Mouse (Mus musculus): ENCODE results near the gene Esrra. TPM values are rescaled to one million over a fixed set of nuclear protein-coding genes. Genes with fewer than 3 reads are reported as not detected.

The Esrra gene
- polyA plus RNA-seq (2015; fragmentation: Nextera tagmentation; extraction: Ambion mirVana): 16.1 and 18.8 TPM in 2 replicates

DNA sequence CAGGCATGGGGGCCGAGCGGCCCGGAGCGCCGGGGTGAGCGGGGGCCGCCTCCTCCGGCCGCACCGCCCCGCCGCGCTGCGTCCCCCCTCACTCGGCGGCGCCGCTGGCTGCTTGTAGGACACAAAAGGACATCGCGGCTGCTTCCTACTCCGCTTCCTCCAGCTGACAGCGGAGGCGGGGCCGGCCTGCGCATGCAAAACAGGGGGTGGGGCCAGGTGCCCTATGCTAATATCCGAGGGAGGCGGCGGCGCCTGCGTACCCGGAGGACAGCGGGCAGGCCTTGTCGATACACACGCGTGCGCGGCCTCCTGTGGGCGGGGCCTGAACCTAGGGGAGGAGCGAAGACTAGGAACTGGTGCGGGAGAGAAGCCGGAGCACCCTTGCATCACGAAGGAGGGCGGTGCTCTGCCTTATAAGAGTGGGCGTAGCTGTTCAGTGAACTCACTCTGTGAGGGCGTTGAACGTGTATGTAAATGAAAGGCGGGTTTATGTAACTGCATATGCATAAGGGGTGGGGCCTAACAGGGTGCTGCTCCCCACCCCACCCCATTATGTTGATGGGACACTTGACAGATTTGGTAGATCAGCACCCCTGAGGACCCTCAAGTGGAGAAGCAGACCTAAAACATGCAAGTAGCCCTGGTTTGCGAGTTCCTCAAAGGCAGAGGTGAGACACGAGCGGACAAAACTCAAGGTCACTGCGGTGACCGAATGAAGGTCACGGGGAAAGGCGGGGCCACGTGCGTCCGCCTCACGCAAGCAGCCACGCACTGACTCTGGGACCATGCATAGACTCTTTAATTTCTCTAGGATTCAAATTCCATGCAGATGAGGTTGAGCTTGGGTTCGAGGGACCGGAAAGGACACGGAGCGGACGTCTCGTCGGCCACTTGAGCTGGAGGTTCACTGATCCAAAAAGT, at the start of gene Esrra:
TSS of gene Esrra (minus strand) at position 167 of the 921 bp plus-strand sequence.
- Histone ChIP-seq H3K9me3 (ENCODE audit: control insufficient read depth, low read length) (no peaks in the 10 kb centered on the region), H3K4me1 (replicated peaks; ENCODE audit: control insufficient read depth, insufficient read depth, low read length) (peaks cover 24% of the 10 kb centered on the region)

DNA sequence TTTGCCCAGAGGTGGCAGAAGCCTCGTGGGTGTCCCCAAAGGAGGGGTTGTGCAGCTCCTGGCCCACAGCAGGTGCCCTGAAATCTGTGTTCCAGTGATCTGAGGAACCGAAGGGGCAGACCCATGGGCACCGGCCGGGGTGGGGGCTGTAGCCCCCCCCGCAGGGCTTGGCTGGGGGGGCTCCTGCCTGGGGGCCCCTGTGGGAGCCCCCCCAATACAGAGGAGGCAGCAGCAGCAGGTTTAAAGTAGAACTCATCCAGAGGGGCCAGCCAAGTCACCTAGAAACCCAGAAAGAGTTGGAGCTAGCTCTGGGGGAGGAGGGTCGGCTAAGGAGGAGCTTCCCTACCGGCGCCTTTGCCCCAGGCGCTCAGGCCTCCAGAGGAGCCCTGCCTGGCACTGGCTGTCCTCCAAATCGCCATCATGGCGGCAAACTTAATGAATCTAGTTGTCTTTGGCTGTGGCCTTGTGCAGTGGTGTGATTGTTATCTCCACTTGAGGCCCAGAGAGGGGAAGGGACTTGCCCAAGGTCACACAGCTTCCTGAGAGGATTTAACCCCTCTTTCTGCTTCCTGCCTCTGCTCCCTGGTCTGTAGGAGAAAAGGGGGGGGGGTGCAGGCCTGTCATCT, 49.0 kb upstream of the Esrra start:
- H3K4me3 ChIP-seq (replicated peaks; ENCODE audit: low read length): no peak overlapping the region
- 16% methylated on average over 11 of the region's 11 CpGs for WGBS
- H3K4me1 ChIP-seq (replicated peaks; ENCODE audit: control insufficient read depth, insufficient read depth, low read length): peaks cover 16% of the 10 kb centered on the region
- peak overlapping the region; percentile 47; the same call in 1 of the 2 replicates for H3K4me2 ChIP-seq (ENCODE audit: low read length)
- H3K27ac ChIP-seq (ENCODE audit: low read length): no peak overlapping the region
- no peaks in the 10 kb centered on the region for H3K36me3 ChIP-seq (ENCODE audit: control insufficient read depth, insufficient read depth)
- no peak for ATAC-seq
- peaks cover 15% of the 10 kb centered on the region; the same call in 1 of the 2 replicates for H3K27me3 ChIP-seq (replicated peaks; ENCODE audit: control insufficient read depth, insufficient read depth, low read length)
- no peaks in the 10 kb centered on the region for H3K9me3 ChIP-seq (ENCODE audit: control insufficient read depth, low read length)
- H3K9ac ChIP-seq (replicated peaks; ENCODE audit: low read depth, low read length): peak overlapping the region; percentile 35

More for the DNA sequence above, at the start of gene Esrra:
- Histone ChIP-seq H3K9ac (replicated peaks; ENCODE audit: low read depth, low read length) (peak within 1 kb of the TSS; percentile 84), H3K4me3 (replicated peaks; ENCODE audit: low read length) (peak within 1 kb of the TSS; percentile 70), H3K4me2 (ENCODE audit: low read length) (peak within 1 kb of the TSS; percentile 91), H3K27me3 (replicated peaks; ENCODE audit: control insufficient read depth, insufficient read depth, low read length) (peaks cover 42% of the 10 kb centered on the region), H3K27ac (ENCODE audit: low read length) (peak within 1 kb of the TSS; percentile 76), H3K36me3 (ENCODE audit: control insufficient read depth, insufficient read depth) (0 out of 2 replicates have a peak, but pooled peaks cover 2% of the 10 kb centered on the region)
- ATAC-seq: peak; percentile 97
- WGBS: under 1% methylated on average over 61 of the region's 66 CpGs

- Histone ChIP-seq H3K9ac (replicated peaks; ENCODE audit: low read depth, low read length) (peak overlapping the region; percentile 57), H3K9me3 (ENCODE audit: control insufficient read depth, low read length) (no peaks in the 10 kb centered on the region), H3K27me3 (replicated peaks; ENCODE audit: control insufficient read depth, insufficient read depth, low read length) (peaks cover 15% of the 10 kb centered on the region; the same call in 1 of the 2 replicates), H3K4me3 (replicated peaks; ENCODE audit: low read length) (peak overlapping the region; percentile 42), H3K4me2 (ENCODE audit: low read length) (peak overlapping the region; percentile 47), H3K4me1 (replicated peaks; ENCODE audit: control insufficient read depth, insufficient read depth, low read length) (peaks cover 16% of the 10 kb centered on the region), H3K36me3 (ENCODE audit: control insufficient read depth, insufficient read depth) (no peaks in the 10 kb centered on the region), H3K27ac (ENCODE audit: low read length) (no peak overlapping the region)
- 0 out of 2 replicates have a peak, but pooled peaks have one; percentile 11 for ATAC-seq
- under 1% methylated on average over 55 of the region's 55 CpGs for WGBS
Observed at GRCm38 (mm10) chr19:6969665-6970381, 48.2 kb upstream of the Esrra start.

DNA sequence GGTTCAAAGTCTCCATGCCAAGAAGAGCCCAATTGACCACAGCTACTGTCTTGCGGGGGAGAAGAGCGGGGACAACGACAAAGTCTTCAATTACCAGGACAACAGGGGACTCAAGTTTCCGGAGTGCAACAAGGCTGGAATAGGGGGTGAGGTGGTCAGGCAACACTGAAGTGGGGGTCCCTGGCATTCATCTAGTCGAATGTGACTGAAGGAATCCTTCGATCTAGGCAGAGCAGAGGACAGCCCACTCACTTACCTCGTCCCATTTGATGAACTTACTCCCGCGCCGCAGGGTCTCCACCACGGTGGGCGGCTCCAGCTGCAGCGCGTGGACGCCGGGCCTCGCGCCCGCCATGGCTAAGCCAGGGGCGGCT, 47.7 kb upstream of the Esrra start:
- Histone ChIP-seq H3K9ac (replicated peaks; ENCODE audit: low read depth, low read length) (peak overlapping the region; percentile 57), H3K9me3 (ENCODE audit: control insufficient read depth, low read length) (no peaks in the 10 kb centered on the region), H3K4me1 (replicated peaks; ENCODE audit: control insufficient read depth, insufficient read depth, low read length) (peaks cover 16% of the 10 kb centered on the region)

DNA sequence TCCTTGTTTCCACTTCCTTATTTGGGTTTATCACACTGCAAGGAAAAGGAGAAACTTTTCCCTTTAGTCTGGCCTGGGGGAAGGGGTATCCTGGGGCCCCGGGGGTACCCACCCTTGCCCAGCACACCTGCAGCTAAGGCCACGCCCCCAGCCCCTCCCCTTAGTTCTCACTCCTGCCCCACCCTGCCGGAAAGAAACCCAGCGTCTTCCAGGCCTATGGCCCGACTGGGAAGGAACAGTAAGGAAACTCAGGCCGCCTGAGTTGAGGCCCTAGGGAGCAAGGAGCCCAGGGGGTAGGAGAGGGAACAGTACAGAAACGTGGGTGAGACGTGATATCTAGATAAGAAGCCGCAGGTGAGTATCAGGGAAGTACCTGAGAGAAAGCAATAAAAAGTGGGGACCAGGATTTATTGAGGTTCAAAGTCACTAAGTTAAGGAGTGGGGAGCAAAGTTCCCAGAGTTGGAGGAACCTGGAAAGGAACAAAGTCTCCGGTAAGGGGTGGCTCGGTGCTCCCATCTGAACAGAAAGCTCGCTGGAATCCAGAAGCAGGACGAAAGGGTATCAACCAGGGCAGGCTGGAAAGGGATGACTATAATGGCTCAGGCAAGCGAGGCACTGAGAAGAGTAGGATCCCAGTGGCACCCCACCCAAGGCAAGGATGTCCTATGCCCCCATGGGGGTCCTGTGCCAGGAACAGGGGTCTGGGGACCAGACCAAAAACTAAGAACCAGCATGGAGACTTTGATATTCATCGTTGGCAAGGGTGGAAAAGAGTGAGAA, 47.1 kb upstream of the Esrra start:
- Histone ChIP-seq H3K9me3 (ENCODE audit: control insufficient read depth, low read length) (no peaks in the 10 kb centered on the region), H3K27me3 (replicated peaks; ENCODE audit: control insufficient read depth, insufficient read depth, low read length) (peaks cover 15% of the 10 kb centered on the region; the same call in 1 of the 2 replicates), H3K36me3 (ENCODE audit: control insufficient read depth, insufficient read depth) (no peaks in the 10 kb centered on the region), H3K9ac (replicated peaks; ENCODE audit: low read depth, low read length) (no peak overlapping the region), H3K4me2 (ENCODE audit: low read length) (peak overlapping the region; percentile 47), H3K4me3 (replicated peaks; ENCODE audit: low read length) (peak overlapping the region; percentile 42), H3K4me1 (replicated peaks; ENCODE audit: control insufficient read depth, insufficient read depth, low read length) (peaks cover 14% of the 10 kb centered on the region), H3K27ac (ENCODE audit: low read length) (no peak overlapping the region)
- WGBS: 16% methylated on average over 15 of the region's 15 CpGs
- ATAC-seq: no peak

More for the DNA sequence above, 47.7 kb upstream of the Esrra start:
- H3K27me3 ChIP-seq (replicated peaks; ENCODE audit: control insufficient read depth, insufficient read depth, low read length): peaks cover 15% of the 10 kb centered on the region; the same call in 1 of the 2 replicates
- ATAC-seq: no peak
- WGBS: under 1% methylated on average over 20 of the region's 20 CpGs
- peak overlapping the region; percentile 47 for H3K4me2 ChIP-seq (ENCODE audit: low read length)
- H3K36me3 ChIP-seq (ENCODE audit: control insufficient read depth, insufficient read depth): no peaks in the 10 kb centered on the region
- peak overlapping the region; percentile 42 for H3K4me3 ChIP-seq (replicated peaks; ENCODE audit: low read length)
- no peak overlapping the region for H3K27ac ChIP-seq (ENCODE audit: low read length)

GRCm38 (mm10) chr19:6956461-6956860, 34.8 kb upstream of the Esrra start:
- Histone ChIP-seq H3K4me3 (replicated peaks; ENCODE audit: low read length) (no peak overlapping the region), H3K9me3 (ENCODE audit: control insufficient read depth, low read length) (no peaks in the 10 kb centered on the region), H3K4me2 (ENCODE audit: low read length) (no peak overlapping the region), H3K27ac (ENCODE audit: low read length) (no peak overlapping the region), H3K9ac (replicated peaks; ENCODE audit: low read depth, low read length) (no peak overlapping the region), H3K4me1 (replicated peaks; ENCODE audit: control insufficient read depth, insufficient read depth, low read length) (peaks cover 11% of the 10 kb centered on the region), H3K36me3 (ENCODE audit: control insufficient read depth, insufficient read depth) (no peaks in the 10 kb centered on the region), H3K27me3 (replicated peaks; ENCODE audit: control insufficient read depth, insufficient read depth, low read length) (no peaks in the 10 kb centered on the region)
- ATAC-seq: no peak
- WGBS: 87% methylated on average over 10 of the region's 10 CpGs

DNA sequence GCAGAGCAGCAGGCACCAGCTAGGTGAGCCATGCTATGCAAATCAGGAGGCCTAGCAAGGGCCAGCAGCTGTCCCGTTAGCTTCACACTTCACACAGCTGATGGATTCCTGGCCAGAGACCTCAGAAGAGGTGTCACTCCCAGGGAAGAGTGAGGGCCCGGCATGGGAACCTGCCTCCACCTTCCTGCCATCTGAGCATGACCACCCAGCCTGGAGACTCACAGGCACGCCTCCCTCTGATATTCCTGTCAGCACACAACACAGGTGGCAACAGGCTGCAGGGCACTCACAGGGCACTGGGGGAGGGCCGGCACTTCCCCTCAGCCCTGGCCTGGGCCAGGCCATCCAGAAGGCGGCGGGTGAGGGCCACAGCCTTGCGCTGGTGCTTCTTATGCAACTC, 33.8 kb upstream of the Esrra start:
- Histone ChIP-seq H3K27me3 (replicated peaks; ENCODE audit: control insufficient read depth, insufficient read depth, low read length) (no peaks in the 10 kb centered on the region), H3K4me2 (ENCODE audit: low read length) (no peak overlapping the region), H3K36me3 (ENCODE audit: control insufficient read depth, insufficient read depth) (no peaks in the 10 kb centered on the region), H3K9ac (replicated peaks; ENCODE audit: low read depth, low read length) (no peak overlapping the region), H3K9me3 (ENCODE audit: control insufficient read depth, low read length) (no peaks in the 10 kb centered on the region), H3K4me3 (replicated peaks; ENCODE audit: low read length) (no peak overlapping the region), H3K27ac (ENCODE audit: low read length) (no peak overlapping the region), H3K4me1 (replicated peaks; ENCODE audit: control insufficient read depth, insufficient read depth, low read length) (peaks cover 11% of the 10 kb centered on the region)
- WGBS: 90% methylated on average over 7 of the region's 7 CpGs
- ATAC-seq: no peak

- no peak overlapping the region for H3K9ac ChIP-seq (replicated peaks; ENCODE audit: low read depth, low read length)
- H3K27ac ChIP-seq (ENCODE audit: low read length): no peak overlapping the region
- H3K36me3 ChIP-seq (ENCODE audit: control insufficient read depth, insufficient read depth): no peaks in the 10 kb centered on the region
- H3K9me3 ChIP-seq (ENCODE audit: control insufficient read depth, low read length): no peaks in the 10 kb centered on the region
- no peaks in the 10 kb centered on the region for H3K27me3 ChIP-seq (replicated peaks; ENCODE audit: control insufficient read depth, insufficient read depth, low read length)
- no peak for ATAC-seq
- H3K4me1 ChIP-seq (replicated peaks; ENCODE audit: control insufficient read depth, insufficient read depth, low read length): peaks cover 17% of the 10 kb centered on the region
- H3K4me2 ChIP-seq (ENCODE audit: low read length): no peak overlapping the region
- 45% methylated on average over 9 of the region's 9 CpGs for WGBS
- no peak overlapping the region for H3K4me3 ChIP-seq (replicated peaks; ENCODE audit: low read length)
Observed at GRCm38 (mm10) chr19:6954046-6954445, 32.4 kb upstream of the Esrra start.

All from forebrain, embryonic 16.5 days (tissue).